Mouse (Mus musculus): ENCODE results near the gene Gsg1l.

Gsg1l gene

DNA sequence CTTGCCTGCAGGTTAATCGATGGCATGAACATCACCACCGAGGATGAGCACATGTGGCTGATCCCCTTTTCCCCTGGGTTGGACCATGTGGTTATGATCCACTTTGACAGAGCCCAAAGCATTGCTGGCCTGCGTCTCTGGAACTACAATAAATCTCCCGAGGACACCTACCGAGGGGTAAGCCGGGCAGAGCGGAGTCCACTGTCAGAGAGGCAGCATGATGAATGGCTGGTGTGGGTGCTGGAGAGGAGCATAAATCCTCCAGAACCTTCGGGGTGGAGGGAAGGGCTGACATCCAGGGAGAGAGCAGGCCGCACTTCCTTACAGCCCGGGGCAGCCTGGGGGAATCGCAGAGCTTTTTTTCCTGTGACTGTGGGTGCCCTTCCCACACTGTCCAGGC lies 217.0 kb downstream of the Gsg1l start:
- CTCF ChIA-PET: no interaction called here

GRCm38 (mm10) chr7:125864026-125864425 lies 218.2 kb downstream of the Gsg1l start:
- CTCF ChIA-PET: interaction anchor here (0.5 kb wide), 1 partner anchor 116 kb away, joined by 9 read pairs; no protein-coding TSS in a partner anchor

- CTCF ChIA-PET: no interaction called here
These were observed 221.8 kb downstream of the Gsg1l start for GRCm38 (mm10) chr7:125860421-125860820.

DNA sequence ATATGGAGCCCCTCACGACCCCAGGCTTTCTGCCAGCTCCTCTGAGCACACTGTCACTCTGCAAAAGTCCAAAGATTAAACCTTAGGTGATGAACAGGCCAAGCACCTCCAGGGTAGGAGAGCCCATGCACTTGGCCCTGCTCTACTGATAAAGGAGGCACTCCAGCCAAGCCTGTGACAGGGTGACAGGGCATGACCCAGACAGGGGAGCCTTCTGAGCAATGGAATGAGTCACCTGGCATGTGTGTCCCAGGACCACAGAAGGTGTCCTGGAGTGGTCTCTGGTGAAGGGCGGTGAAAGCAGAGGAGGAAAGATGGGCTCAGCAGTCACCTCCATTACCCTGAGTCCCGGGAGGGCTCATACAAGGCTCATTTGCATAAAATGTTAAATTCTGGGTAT lies 222.6 kb downstream of the Gsg1l start:
- CTCF ChIA-PET: no interaction called here

GRCm38 (mm10) chr7:125847528-125847866 lies 234.7 kb downstream of the Gsg1l start:
- CTCF ChIA-PET: no interaction called here

DNA sequence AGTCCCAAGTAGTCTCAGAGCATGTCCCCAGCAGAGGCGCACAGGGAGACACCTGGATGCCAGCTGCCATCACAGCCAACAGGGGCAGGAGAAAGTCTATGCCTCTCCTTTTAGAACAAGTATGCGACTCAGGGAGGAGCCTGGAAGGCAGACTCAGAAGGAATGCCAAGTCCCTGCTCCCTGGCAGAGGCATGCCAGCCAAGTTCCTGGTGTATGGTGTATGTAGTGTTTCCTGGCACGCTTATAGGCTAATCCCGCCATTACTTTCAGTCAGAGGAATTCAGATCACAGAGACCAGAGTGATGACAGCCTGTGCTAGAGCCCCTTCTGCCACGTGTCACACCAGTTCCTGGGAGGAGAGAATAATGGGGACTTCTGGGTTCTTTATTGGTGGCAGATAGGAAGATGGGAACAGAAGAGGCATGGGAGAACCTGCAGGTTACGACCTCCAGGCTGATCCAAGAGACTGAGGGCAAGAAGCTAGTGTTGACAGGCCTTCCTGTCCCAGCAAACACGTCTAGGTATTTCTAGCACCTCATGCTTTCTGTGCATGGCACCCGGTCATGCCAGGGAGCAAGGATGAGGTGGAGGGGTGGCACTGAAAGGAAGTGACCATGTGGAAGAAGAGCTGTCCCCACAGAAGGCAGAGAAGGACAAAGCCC lies 235.2 kb downstream of the Gsg1l start:
- CTCF ChIA-PET: no interaction called here

DNA sequence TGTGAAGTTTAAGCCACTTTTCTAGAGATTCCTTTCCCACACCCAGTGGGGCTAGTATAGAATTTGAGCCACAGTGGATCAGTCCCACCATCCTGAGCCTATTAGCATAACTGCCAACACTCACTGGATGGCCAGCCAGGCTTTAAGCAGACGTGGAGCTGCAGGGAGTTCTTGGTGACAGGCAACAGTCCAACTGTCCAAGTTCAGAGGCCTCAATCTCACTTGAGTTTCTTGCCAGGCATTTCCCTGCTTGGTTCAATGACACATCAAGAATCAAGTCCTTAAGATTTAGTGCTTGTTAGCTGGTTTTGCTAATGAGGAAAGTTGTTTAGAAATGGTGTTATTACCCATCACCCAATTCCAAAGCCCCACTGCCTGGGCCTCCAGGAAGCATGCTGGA lies 236.6 kb downstream of the Gsg1l start:
- CTCF ChIA-PET: no interaction called here

- CTCF ChIA-PET: no interaction called here
These were observed 244.0 kb downstream of the Gsg1l start for GRCm38 (mm10) chr7:125838078-125838742.

DNA sequence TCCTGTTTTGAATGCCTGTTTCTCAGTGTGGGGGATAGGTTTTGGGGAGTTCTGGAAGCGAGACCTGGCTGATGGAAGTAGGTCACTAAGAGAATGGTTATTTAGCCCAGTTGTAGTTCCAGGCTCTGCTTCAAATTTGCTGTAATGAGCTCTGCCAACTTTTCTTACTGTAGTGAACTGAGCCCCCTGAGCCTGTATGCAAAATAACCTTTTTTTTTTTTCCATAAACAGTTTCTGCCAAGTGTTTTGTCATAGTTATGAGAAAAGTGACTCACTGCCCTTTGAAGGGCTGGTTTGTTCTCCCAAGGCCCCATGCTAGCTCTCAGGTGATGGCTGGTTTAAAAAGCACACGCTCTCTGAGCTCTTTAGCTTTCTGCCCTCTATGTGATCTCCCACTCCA lies 248.7 kb downstream of the Gsg1l start:
- CTCF ChIA-PET: no interaction called here

GRCm38 (mm10) chr7:125832767-125833166 lies 249.4 kb downstream of the Gsg1l start:
- CTCF ChIA-PET: no interaction called here

DNA sequence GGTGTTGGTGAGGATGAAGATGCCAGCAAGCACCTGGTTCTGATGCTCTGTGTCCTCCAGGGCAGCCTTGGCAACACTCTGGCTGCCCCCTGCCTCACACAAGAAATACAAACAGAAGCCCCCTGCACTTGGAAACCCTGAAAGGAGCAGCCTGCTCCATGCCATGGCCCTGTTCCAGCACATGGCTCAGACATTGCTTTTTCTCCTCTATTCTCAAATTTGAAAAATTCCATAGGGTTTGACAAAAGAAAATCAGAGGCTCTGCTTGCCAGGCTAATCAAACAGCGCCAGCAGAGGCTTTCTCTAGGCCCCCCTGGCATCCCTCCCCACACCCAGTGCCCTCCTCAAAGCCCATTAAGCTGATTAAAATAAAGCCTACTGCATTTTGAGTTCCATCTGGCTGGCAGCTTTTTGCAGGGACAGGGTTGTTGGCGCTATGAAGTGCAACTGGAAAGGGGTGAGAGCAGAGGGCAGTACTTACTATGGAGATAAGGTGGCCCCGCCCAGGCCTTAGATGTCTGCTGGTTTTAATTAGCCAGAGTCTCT lies 253.0 kb downstream of the Gsg1l start:
- CTCF ChIA-PET: no interaction called here

DNA sequence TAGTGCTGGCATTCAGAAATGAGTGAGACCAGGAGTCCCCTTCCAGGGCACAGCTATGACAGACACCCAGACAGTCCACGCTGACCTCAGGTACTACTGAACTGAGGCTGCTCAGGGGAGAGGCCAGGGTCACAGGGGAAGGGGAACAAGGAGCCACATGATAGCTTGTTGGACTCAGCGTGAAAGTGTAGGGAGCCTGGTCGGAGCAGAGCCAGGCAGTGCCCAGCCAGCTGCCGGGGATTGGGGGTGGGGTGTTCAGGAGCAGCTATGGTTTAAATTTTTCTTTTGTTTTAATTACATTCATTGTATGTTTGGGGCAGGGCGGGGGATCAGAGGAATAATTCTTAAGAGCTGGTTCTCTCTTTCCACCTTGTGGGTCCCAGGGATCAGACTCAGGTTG lies 253.7 kb downstream of the Gsg1l start:
- CTCF ChIA-PET: no interaction called here
